Mouse (Mus musculus) CD4-positive naive resting alpha-beta T cell, adult 76 days (primary cell): ENCODE measurements around the gene Zfp810. TPM values are rescaled to one million over a fixed set of nuclear protein-coding genes. Genes with fewer than 3 reads are reported as not detected.

Experiments used
- total RNA-seq: library from RNA; stranded (reverse); gene quantifications from one replicate; pipeline ENCODE4 v1.2.4, GENCODE M21; 2023

Zfp810 gene
- 13.1 TPM for total RNA-seq

GRCm38 (mm10) chr9:22307156-22307919, at the start of gene Zfp810:
Gene Zfp810 (minus strand): TSS chr9:22307648.

GRCm38 (mm10) chr9:22259184-22260091, 48.0 kb downstream of the Zfp810 start, which contains the start of gene Zfp599:
Gene Zfp599 (minus strand): TSS chr9:22259895.

Other genes starting within 250 kb of the Zfp810 start
- gene Gm49318, start 236.4 kb downstream of the Zfp810 start, total RNA-seq = not detected
- 26.8 TPM for gene Zfp653, start 236.3 kb downstream of the Zfp810 start, total RNA-seq
- gene Ecsit, start 222.2 kb downstream of the Zfp810 start, total RNA-seq = 29.2 TPM
- gene Cnn1, start 208.4 kb downstream of the Zfp810 start, total RNA-seq = not detected
- gene Elof1, start 190.5 kb downstream of the Zfp810 start, total RNA-seq = 30.4 TPM
- gene Acp5, start 171.9 kb downstream of the Zfp810 start, total RNA-seq = 167 TPM
- 11.3 TPM for gene Pigyl, start 150.8 kb downstream of the Zfp810 start, total RNA-seq
- not detected for gene Zfp872, start 119.6 kb downstream of the Zfp810 start, total RNA-seq
- 33.8 TPM for gene Zfp809, start 81.9 kb downstream of the Zfp810 start, total RNA-seq
- gene Zfp599, start 47.8 kb downstream of the Zfp810 start, total RNA-seq = 3.0 TPM
- 0.91 TPM for gene Anln, start 81.5 kb upstream of the Zfp810 start, total RNA-seq
- 0.53 TPM for gene 9530077C05Rik, start 103.9 kb upstream of the Zfp810 start, total RNA-seq
- gene Gm17545, start 146.6 kb upstream of the Zfp810 start, total RNA-seq = not detected
- 87.3 TPM for gene Rp9, start 162.1 kb upstream of the Zfp810 start, total RNA-seq
- 42.1 TPM for gene Bbs9, start 168.1 kb upstream of the Zfp810 start, total RNA-seq